Mouse (Mus musculus) G1E (cell line): ENCODE data around the gene Krt19. TPM values are rescaled to one million over a fixed set of nuclear protein-coding genes. Genes with fewer than 3 reads are reported as not detected.

Source experiments
- ATAC-seq: 2 replicates; pipeline ENCODE4 v1.8.0; 2016; ENCODE audit warnings: mild to moderate bottlenecking; ENCODE audit not compliant: insufficient number of reproducible peaks, poor library complexity, low FRiP score, severe bottlenecking; ENCODE audit errors: extremely low read depth
- DNase-seq: peaks from one replicate; pipeline ENCODE4 v3.0.0; 2012; ENCODE audit warnings: low spot score
- H3K27me3 ChIP-seq: 2 replicates; pipeline ENCODE4 v1.6.1; 2012; ENCODE audit warnings: mild to moderate bottlenecking, low read length, inconsistent platforms; ENCODE audit not compliant: insufficient read depth
- H3K36me3 ChIP-seq: replicated peaks from 2 replicates; pipeline ENCODE3; 2012; ENCODE audit warnings: mild to moderate bottlenecking, inconsistent platforms
- H3K4me1 ChIP-seq: 2 replicates; pipeline ENCODE4 v1.6.1; 2012; ENCODE audit warnings: low read depth, low read length, inconsistent platforms, mixed read lengths; ENCODE audit not compliant: insufficient read depth
- H3K4me3 ChIP-seq: 2 replicates; pipeline ENCODE4 v1.5.1; 2012; ENCODE audit warnings: low read depth, mild to moderate bottlenecking, inconsistent platforms, low read length, moderate library complexity, mixed read lengths
- H3K9me3 ChIP-seq: replicated peaks from 2 replicates; pipeline ENCODE4 v1.6.1; 2012; ENCODE audit warnings: inconsistent platforms
- CTCF ChIP-seq: IDR thresholded peaks from 2 replicates; pipeline ENCODE4 v1.5.1; 2012; ENCODE audit warnings: low read depth, low read length, inconsistent platforms, mixed read lengths
- GATA1 ChIP-seq: IDR thresholded peaks from 2 replicates; pipeline ENCODE4 v1.6.1; 2012; ENCODE audit warnings: borderline replicate concordance, low read length, inconsistent platforms, mixed read lengths
- GATA2 ChIP-seq: IDR thresholded peaks from 2 replicates; pipeline ENCODE4 v1.6.1; 2012; ENCODE audit warnings: low read depth, low read length, inconsistent platforms, borderline replicate concordance
- POLR2AphosphoS5 ChIP-seq: IDR thresholded peaks from 2 replicates; pipeline ENCODE4 v1.6.1; 2012; ENCODE audit warnings: low read depth, low read length, inconsistent platforms; ENCODE audit not compliant: insufficient replicate concordance
- TAL1 ChIP-seq: conservative IDR thresholded peaks from 2 replicates; pipeline ENCODE4 v1.6.1; 2012; ENCODE audit warnings: low read depth, low read length, inconsistent platforms, mixed read lengths
- polyA plus RNA-seq: library from polyadenylated mRNA; stranded (reverse); fragments of >175 nt; gene quantifications from 2 replicates; pipeline ENCODE4 v1.2.3, GENCODE M21; 2012
- total RNA-seq, 2 experiments: library from RNA; stranded (forward) in 1 of 2; stranded (reverse) in 1 of 2; fragments of 200-1000 nt in 1 of 2; fragments of >200 nt in 1 of 2; fragmentation: Nextera tagmentation in 1 of 2; gene quantifications; 2 replicates each; pipeline ENCODE4 v1.2.3; 2014 to 2017

Gene Krt19
- total and polyA plus RNA-seq, 3 experiments, result not detected

- TF ChIP-seq GATA2, result no peak
- no peak for TF ChIP-seq TAL1
- no peak for TF ChIP-seq CTCF
- no peak for TF ChIP-seq GATA1
- no peak for TF ChIP-seq POLR2AphosphoS5
- Histone ChIP-seq H3K4me1 (no peaks in the 10 kb centered on the region), H3K27me3 (peaks cover 4% of the 10 kb centered on the region; the same call in 1 of the 2 replicates), H3K9me3 (peaks cover 82% of the 10 kb centered on the region), H3K36me3 (no peaks in the 10 kb centered on the region), H3K4me3 (no peak overlapping the region)
- ATAC-seq (no peak), DNase-seq (no peak)
Measured at GRCm38 (mm10) chr11:100120331-100120730, 28.1 kb downstream of the Krt19 start.

- H3K36me3 ChIP-seq, result no peaks in the 10 kb centered on the region
- DNase-seq (no peak), ATAC-seq (no peak)
- H3K4me1 ChIP-seq, result no peaks in the 10 kb centered on the region
- peaks cover 78% of the 10 kb centered on the region for H3K9me3 ChIP-seq
- no peak overlapping the region for H3K4me3 ChIP-seq
- H3K27me3 ChIP-seq, result no peaks in the 10 kb centered on the region; the same call in 1 of the 2 replicates
- TF ChIP-seq TAL1, result no peak
- no peak for TF ChIP-seq POLR2AphosphoS5
- no peak for TF ChIP-seq CTCF
- no peak for TF ChIP-seq GATA2
- no peak for TF ChIP-seq GATA1
Measured at GRCm38 (mm10) chr11:100113742-100114029, 34.8 kb downstream of the Krt19 start.

- no peak for DNase-seq
- Histone ChIP-seq H3K4me3 (no peak overlapping the region), H3K9me3 (peaks cover 75% of the 10 kb centered on the region), H3K27me3 (no peaks in the 10 kb centered on the region; the same call in 1 of the 2 replicates), H3K4me1 (no peaks in the 10 kb centered on the region), H3K36me3 (no peaks in the 10 kb centered on the region)
- no peak for ATAC-seq
- TF ChIP-seq GATA1 (no peak), GATA2 (no peak), CTCF (no peak), TAL1 (no peak), POLR2AphosphoS5 (no peak)
Measured at GRCm38 (mm10) chr11:100112935-100113741, 35.3 kb downstream of the Krt19 start.

GRCm38 (mm10) chr11:100105576-100106122 lies 42.8 kb downstream of the Krt19 start, which contains the start of gene Krt36:
Krt36 (minus strand) TSS chr11:100105626.
- TF ChIP-seq TAL1, result no peak
- no peak for TF ChIP-seq GATA2
- no peak for TF ChIP-seq GATA1
- TF ChIP-seq CTCF, result no peak
- no peak for TF ChIP-seq POLR2AphosphoS5
- ATAC-seq, result no peak

GRCm38 (mm10) chr11:100102693-100103429 lies 45.6 kb downstream of the Krt19 start:
- Histone ChIP-seq H3K4me1 (no peaks in the 10 kb centered on the region), H3K4me3 (no peak overlapping the region), H3K27me3 (no peaks in the 10 kb centered on the region), H3K9me3 (peaks cover 82% of the 10 kb centered on the region), H3K36me3 (no peaks in the 10 kb centered on the region)
- DNase-seq, result no peak
- TF ChIP-seq POLR2AphosphoS5 (no peak), GATA1 (no peak), TAL1 (no peak), GATA2 (no peak), CTCF (no peak)
- ATAC-seq, result no peak

More at GRCm38 (mm10) chr11:100105576-100106122, 42.8 kb downstream of the Krt19 start, which contains the start of gene Krt36:
- Histone ChIP-seq H3K4me1 (no peaks in the 10 kb centered on the region), H3K27me3 (no peaks in the 10 kb centered on the region), H3K9me3 (peaks cover 78% of the 10 kb centered on the region), H3K36me3 (no peaks in the 10 kb centered on the region), H3K4me3 (no peak within 1 kb of the TSS)
- no peak for DNase-seq

- H3K27me3 ChIP-seq, result no peaks in the 10 kb centered on the region
- ATAC-seq, result no peak
- DNase-seq, result no peak
- TF ChIP-seq POLR2AphosphoS5 (no peak), GATA2 (no peak), GATA1 (no peak), TAL1 (no peak), CTCF (no peak)
- no peak overlapping the region for H3K4me3 ChIP-seq
- H3K36me3 ChIP-seq, result no peaks in the 10 kb centered on the region
- H3K4me1 ChIP-seq, result no peaks in the 10 kb centered on the region
- H3K9me3 ChIP-seq, result peaks cover 95% of the 10 kb centered on the region
Measured at GRCm38 (mm10) chr11:100100391-100100790, 48.1 kb downstream of the Krt19 start.
